Mouse (Mus musculus) inflammation-experienced regulatory T-cells, adult 6 months (primary cell): ENCODE measurements at regions not wholly inside any gene's neighbourhood (a gene's known extent, or its start where the extent isn't known, plus 50 kb on each side); places are given as distances from the start of the nearest gene placed in this dataset.
"Not testable (repeated sequence)": the region's sequence is repeated elsewhere in the genome, so short reads cannot be mapped to it uniquely, and the experiment has no call there.

ENCODE experiments used
- ATAC-seq: one replicate; pipeline ENCODE4 v1.8.0; 2017

DNA sequence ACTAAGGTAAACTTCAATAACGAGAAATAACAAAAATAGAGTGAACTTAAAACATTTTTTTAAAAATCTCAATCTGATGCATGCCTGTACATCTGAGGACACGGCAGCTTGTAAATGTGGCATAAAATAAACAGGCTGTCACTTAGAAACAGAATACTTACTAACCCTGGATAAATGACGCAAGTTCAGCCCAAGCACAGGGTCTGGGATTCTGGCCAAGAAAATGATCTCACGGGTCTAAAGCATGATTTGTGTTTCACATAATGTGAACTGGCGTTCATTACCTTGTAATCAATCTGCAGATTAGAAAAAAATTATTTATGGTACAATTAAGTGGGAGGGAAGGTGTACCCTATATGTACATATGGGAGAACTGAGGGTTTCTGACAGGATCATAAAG lies 512.1 kb upstream of the Vrk2 start:
- ATAC-seq: no peak

DNA sequence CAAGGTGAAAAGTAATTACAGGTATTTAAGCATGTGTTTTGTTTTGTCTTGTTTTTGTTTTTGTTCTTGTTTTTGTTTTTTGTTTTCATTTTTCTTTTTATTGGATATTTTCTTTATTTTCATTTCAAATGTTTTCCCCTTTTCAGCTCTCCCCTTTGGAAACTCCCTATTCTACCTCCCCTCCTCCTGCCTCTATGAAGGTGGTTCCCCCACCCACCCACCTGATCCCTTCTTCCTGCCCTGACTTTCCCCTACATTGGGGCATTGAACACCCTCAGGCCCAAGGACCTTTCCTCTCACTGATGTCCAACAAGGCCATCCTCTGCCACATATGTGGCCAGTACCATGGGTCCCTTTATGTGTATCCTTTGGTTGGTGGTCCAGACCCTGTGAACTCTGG lies 509.1 kb upstream of the Vrk2 start:
- no peak for ATAC-seq

DNA sequence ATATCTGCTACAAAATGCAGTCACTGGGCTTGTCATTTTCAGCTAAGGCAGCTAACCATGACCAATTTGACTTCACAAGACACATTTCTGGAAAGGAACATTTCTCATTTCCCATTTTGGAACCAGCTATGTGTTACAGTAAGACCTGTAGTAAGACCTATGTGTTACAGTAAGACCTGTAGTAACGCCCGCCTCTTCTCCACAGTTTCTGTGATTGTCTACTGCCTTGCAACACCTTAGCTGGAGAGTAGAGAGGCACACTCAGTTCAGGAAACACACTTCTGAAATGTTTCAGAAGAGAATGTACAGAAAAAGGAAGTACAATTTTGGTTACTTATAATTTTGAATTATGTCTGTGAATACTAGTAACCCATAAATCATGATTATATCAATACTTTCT lies 508.2 kb upstream of the Vrk2 start:
- no peak for ATAC-seq

DNA sequence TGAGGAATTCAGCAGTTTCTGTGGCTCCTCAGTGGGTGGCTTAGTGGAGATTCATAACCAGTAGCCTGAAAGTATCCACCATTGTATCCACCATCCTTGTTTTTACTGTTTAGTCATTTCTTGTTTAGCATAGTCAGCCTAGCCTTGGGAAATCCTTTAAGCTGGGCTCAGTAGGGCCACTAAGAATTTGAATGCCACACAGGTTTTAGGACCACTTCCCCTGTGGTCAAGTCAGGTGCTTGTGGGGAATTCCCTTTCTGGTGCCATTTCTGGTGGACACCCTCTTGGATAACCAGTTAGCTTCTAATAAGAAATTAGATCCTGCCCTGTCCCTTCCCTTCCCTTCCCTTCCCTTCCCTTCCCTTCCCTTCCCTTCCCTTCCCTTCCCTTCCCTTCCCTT lies 502.8 kb upstream of the Vrk2 start:
- no peak for ATAC-seq

DNA sequence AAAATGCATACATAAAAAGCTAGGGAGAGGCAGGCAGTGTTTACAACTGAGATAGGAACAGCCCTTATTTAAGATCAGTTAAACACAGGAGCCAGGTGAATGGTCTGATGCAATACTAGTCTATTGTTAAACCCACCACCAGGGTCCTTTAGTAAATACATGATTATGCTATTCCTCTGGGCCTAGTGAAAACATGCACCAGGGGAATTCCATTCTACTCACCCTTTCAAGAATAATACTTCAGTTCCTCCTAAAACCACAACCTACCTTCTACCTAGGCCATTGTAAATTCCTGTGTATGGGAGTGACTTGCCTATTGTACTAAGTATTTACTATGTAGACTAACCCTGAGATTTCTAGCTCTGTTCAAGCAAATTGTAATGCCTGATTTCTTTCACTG lies 501.7 kb upstream of the Vrk2 start:
- ATAC-seq: not testable (repeated sequence)

DNA sequence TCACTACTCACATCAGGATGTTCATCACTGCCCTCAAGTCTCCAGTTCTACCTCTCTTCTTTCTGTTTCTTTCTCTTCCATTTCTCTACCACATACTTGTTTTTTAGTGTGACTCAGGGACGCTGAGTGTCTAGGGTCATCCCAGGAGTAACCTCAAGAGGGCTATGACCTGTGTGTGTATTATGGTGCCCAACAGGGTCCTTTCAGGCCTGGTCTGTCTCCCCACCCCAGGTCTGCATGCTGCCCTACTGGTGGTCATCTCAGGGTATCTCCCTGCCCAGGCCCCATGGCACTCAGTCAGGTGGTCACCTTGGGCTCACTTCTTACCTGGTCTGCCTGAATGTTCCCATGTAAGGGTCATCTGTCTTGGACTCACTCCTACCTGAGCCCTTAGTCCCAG lies 492.7 kb upstream of the Vrk2 start:
- ATAC-seq: no peak

DNA sequence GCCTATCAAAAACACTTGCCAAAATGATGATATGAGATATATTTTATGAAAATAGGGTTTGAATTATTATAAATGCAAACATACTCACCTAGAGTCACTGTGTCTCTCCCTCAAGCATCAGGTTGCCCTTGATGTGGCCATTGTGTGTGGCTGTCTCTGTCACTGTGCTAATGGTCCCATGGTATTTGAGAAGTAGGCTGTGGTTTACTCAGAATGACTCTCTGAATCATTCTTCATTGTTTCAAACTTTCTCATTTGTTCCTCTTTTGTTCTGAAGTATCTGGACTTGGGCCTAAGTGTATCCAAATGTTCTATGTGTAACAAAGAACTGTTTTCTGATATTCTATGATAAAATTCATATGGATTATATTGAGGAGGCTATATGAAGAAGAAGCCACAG lies 487.4 kb upstream of the Vrk2 start:
- no peak for ATAC-seq

DNA sequence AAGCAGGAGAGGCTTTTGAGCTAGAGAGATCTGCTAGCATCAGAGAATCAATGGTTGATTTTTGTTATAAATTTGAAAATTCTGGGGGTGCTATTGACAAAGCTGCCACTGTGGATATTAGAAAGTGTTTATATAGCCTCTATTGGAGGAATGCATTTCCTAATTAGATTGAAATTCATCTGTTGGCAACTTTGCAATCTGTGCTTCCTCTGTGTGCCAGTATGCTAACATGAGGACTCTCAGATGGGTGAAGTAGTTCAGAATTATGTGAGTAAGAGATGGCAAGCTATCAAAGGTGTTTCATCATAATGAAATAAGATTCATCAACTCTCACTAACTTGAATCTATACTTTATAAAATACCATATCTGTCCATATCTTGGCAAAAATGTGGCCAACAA lies 476.6 kb upstream of the Vrk2 start:
- ATAC-seq: no peak

DNA sequence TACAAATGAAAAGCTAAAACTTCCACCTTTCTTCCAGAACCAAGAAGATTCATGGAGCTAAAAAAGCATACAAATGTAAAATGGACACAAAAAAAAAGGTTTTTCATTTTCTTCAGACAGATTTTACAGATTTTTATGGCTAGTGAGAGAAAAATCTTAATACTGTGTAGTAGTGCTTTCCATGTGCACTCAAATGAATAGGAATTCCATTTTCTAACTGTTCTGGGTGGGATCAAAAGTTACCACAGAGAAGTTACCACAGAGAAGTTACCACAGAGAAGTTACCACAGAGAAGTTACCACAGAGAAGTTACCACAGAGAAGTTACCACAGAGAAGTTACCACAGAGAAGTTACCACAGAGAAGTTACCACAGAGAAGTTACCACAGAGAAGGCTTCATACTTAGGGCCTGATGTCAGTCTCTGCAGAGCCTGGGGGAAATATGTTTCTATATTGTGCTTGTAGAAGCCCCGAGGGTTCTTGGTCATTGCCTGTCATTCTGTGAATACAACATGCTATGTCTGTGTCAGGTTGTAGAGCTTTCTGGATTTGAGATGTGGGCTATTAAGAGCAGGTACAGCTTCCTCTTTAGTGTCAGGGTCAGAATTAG lies 433.5 kb upstream of the Vrk2 start:
- ATAC-seq: no peak

DNA sequence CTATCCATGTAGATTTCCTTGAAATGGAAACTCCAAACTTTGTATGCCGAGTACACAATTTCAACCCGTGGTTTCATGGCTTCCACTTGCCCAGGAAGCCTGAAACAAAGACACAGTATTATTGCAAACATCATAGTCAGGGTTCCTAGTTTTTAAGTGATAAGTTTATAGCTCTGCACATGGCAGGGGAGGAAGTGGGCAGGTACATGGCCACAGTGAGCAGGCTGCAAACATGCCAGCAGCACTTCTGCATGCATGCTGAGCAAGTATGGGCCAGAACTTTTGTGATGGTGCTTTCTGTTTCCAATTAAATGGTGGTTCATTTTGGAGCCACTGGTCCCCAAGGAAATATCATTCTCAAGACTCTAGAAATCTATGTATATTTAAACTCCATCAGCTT lies 431.7 kb upstream of the Vrk2 start:
- ATAC-seq: no peak

DNA sequence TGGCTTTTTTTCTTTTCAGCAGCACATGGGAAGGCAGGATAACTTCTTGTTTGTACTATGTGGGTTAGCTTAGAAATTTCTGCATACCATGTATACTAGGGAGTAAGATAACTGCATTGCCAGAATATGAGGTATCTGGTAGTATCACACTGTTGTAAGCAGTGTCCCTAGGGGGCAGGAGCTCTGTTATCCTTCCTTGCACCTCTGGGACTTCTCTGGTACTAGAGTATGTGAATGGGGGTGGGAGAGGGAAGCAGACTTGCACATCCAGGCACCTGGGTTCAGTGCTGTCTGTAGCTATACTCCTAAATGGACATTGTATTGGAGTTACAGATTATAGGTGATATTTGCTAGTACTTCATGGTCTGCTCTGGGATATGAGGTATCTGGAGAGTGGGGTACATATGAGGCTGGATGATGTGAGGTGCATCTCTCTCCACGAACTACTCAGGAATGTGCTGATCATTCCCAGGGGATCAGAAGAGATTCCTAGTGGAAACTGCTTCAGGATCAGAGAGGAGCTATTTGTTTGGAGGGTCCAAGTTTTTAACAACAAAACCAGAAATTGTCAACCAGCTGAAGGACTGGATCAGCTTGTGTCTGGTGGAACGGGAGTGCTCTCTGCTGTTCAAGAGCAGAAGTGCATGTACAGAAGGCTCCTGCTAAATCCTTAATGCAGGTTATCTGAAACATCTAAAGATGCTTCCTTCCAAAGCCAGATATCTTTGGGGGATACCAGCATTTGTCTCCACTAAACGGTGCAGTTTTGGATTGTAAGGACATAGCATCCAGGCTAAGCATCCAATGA lies 402.7 kb upstream of the Vrk2 start:
- no peak for ATAC-seq

DNA sequence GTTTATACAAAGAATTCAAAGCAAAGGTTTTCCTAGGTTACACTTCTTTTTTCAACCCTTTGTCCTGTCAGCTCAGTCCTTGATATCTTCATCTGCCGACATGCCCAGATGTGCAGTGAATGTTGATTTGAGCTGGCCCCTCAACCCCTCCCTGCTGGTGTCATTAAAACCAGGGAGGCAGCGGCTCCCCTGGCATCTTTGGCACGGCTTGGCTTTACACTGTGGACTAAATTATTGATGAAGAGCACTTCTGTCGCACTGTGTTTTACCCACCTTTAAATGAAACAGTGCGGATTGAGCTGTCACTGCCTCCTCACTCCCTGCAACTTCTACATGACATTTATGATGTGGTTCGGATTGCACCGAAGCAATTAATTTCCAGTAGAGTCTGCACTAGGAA lies 387.4 kb upstream of the Vrk2 start:
- no peak for ATAC-seq

DNA sequence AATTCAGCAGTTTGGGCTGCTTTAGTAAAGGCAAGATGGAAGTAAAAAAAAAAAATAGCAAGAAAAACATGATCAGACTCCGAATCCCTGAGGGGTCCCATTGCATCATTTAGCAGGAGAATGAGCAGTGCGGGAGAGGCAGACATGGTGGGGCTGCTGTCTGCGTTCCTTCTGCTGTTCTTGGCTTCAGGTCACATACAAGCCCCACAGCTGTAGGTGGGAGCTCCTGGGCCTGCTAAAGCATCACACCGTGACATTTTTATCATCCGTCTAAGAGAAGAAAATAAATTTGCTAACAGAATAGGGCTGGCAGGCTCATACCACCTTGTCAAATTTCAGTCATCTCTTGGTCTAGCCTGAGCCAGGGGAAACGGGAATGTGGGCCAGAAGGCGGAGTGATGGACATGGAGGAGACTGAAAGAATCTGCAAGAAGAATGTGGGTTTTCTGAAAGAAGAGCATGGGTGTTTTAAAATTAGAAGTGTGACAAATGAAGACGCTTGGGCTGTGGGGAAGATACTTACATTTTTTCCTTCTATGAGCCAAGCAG lies 378.8 kb upstream of the Vrk2 start:
- ATAC-seq: no peak

DNA sequence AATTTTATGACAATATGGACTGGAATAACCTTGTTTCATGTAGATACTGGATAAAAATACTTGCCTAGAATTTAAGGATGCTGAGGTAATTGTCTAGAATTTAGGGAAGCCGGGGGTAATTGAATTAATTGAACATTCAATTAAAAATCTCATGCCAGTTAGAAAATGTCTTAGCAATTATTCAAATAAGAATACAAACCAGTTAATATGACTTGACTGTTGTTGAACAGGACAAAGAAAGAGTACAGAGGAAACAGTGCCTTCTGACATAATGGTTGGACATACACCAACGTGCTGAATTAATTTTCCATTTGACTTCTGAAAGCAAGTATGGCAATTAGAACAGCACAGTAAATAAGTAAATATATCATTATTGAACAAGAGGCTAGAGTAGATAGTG lies 377.4 kb upstream of the Vrk2 start:
- ATAC-seq: no peak

DNA sequence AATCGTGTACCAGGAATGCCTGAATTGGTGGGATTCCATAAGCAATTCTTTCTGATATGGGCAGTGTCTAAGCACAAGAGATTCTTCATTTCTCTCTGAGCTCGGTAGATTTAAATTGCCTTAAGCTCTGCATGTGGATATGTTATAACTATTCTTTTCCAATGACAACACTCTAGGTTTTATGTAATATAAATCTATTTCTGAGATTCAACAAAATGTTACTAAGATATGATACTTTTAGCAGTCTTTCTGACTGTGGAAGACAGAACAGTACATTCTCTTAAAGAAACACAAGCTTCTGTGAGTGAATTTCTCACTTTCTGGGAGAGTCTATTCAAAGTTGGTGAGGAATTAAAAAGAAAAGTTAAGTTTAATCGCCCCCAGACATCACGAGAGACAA lies 373.6 kb upstream of the Vrk2 start:
- ATAC-seq: no peak

DNA sequence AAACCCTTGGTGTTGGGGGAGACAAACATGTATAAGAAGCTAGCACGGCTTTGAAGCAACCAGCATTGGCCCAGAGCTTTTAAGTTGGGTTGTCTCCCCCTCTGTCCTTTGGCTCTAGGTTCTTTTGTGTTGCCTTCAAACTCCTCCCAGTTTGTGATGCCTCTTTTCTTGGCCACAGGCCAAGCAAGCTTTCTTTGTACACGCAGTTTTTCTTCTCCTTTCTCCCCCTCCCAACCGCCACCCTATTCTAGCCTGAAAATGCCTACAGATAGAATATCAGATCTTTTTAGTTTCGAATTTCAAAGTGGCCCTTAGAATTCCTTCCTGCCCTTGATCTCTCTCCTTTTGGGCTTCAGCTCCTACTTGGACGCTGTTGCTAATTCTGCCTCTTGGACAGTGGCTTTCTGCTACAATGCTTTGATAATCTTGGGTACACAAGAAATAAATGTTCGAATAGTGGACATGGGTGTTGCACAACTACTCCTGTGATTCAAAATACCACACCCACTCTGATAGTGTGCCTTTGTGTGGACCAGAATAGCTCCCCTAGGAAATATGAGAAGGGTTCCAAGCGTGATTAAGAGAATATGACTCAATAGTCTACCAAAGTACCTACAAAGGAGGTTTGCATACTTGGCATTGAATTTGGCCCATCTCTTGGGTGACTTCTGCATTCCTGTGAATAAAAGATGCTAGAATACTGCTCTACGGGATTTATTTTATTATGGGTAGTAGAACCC lies 369.3 kb upstream of the Vrk2 start:
- no peak for ATAC-seq

DNA sequence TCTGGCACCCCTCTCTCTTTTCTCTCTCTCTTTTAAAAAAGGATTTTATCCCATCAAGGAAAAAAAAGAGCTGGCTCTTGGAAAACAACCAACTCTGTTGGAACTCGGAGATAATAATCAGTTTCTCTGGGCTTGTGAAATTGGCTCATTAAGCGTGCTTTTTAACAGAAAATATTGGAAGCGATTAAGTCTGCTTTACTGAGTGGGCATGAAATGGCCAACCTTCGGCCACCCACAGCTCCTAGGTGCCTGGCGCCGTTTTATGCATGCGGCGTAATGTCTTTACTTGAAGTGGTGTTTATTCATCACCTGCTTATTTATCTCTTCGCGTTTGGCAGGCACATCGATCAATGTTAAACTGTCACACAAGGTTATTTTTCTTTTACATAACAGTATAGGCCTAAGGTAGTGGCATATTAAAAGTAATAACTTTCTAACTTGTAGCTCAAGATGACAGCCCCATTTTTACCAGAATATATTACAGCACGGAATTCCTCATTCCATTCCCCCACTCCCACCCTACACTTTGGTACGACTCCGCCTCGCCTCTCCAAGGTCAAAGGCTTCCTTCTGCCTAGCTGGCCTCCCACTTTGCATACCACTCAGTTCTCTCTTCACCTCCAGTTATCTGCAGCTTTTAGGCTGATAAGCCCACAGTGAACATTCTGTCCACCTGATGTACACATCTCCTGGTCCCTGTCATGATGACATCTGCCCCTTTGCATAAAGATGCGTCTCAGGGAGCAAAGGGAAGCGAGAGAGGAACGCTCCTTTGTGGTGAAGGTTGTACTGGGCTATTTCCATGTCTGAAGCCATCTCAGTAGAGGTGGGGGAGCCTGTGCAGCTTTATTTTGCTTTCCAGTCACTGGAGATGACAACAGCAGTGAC lies 368.5 kb upstream of the Vrk2 start:
- ATAC-seq: no peak

DNA sequence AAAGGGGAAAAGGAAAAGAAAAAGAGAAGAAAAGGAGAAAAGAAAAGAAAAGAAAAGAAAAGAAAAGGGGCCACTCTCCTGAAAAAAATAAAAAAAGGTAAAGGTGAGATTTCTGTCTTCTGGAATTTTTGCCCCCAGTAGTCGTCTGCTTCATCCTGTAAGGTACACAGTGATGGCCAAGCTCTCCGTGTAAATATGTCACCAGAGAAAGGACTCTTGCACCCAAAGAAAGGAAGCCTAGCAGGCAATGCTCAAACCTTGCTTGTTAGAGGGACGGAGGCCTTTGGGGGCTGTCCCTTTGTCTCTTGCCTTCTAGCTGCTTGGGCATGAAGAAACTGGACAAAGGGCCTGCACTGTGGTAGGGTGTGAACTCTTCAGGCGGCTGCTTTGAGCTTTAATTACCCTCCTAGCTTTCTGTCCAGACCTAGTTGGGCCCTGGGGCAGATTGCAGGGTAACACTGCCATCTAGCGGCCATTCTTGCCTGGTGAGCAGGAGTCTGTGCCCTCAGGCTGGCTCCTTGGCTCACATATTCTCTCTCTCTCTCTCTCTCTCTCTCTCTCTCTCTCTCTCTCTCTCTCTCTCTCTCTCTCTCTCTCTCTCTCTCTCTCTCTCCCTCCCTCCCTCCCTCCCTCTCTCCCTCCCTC lies 367.7 kb upstream of the Vrk2 start:
- ATAC-seq: peak; percentile 43

DNA sequence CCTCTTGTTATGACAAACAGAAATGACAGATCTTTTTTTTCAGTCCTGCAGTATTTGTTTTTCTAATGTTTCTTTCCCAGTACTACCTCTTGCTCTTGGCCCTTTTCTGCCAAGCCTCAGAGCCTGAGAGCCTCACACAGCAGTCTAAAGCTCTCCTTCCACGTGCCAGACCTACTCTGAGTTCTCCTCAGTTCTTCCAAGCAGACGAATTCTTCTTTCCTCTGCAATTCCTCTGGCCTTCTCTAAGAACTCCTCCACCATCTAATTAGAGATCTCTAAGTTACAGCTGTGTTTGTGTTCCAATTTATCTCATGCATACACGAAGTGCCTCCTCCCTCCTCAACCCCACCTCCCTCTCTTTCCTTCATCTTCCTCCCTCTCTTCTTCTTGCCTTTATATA lies 362.4 kb upstream of the Vrk2 start:
- ATAC-seq: no peak

DNA sequence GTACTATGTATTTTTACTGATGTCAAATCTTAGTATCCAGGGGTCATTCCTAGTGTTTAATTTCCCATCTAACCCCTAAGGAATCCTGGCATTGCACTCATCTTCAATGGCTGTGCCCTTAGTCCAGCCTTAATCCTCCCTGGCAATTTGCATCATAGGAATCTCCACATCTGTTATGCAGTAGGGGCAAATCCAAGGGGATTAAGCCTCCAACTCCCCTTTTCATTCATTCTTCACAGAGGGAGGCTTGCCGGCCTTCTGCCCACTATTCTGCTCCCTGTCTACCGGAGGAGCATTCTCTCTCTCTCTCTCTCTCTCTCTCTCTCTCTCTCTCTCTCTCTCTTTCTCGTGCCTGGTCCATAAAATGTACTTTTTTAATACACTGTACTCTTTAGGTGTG lies 338.0 kb upstream of the Vrk2 start:
- ATAC-seq: no peak

DNA sequence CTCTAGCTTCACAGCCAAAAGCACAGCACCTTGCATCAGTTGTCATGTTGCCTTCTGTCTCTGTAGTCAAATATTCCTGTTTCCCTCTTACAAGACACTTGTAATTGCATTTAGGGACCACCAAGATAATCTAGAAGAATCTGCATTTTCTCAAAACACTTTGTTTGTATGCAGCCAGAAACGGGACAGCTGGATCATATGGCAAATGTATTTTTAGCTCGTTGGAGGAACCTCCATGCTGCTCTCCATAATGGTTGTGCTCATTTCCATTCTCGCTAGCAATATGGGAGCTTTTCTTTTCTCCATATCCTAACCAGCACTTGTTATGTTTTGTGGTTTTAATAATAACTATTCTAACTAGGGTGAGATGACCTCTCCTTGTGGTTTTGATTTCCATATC lies 313.3 kb upstream of the Vrk2 start:
- ATAC-seq: no peak

DNA sequence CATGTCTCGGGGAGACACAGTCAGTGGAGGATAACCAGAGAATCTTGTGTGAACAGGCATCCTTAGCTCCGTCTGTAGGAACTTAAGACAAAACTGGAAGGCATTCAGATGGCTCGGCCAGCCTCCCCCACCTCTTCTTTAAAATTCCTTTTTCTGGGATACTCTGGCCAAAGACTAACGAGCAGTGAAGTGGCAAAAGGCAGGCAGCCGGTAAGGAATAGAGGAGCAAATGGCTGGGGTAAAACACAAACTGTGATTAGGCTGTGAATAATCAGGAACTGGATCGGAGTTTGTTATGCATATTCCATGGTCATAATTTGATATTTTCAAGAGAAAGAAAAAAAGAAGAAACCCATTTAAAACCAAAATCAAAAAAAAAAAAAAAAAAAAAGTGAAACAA lies 287.8 kb upstream of the Vrk2 start:
- no peak for ATAC-seq
